Comparison of ENCODE assay signal across 28 mouse cellular contexts in the genomic region with DNA sequence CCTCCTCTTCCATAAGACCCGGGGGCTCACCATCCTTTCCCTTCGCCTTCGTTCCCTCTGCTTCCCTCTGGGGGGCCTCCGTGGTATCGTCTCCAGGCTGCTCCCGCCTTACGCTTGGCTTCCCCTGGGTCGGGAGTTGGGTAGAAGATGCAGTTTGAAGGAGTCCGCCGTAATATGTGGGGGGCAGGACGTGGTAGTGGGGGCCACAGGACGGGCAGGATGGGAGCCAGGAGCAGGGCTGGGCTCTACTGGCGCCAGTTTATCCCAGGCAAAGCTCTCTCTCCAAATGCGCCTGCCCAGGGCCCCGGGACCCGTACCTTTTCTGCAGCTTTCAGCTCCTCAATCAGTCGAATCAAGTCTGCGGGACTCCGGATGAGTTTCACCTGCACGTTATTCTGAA. TPM values are rescaled to one million over a fixed set of nuclear protein-coding genes. Genes with fewer than 3 reads are reported as not detected.
DNase-seq lines count a peak whose midpoint lies in the region; ATAC-seq and TF ChIP-seq lines count a peak whose summit lies in the region.
"Had no signal": no experiment of that assay in that cellular context is flagged by ENCODE, and none has a peak within 500 bp of the region (broad histone marks: within the 10 kb centered on the region; RNA-seq: fewer than 3 reads in every experiment).

No protein-coding gene starts in this region.

- no peak overlapping the region for H3K27ac ChIP-seq in forebrain, postnatal 0 days (ENCODE audit: low read depth, low read length)
- no peak overlapping the region for H3K27ac ChIP-seq in forebrain, embryonic 12.5 days
- no peak overlapping the region for H3K27ac ChIP-seq in layer of hippocampus, adult 2 months
- H3K27ac ChIP-seq: embryonic facial prominence, embryonic 10.5 days; embryonic facial prominence, embryonic 13.5 days; forebrain, embryonic 13.5 days; heart, embryonic 10.5 days; heart, embryonic 13.5 days; hindbrain, embryonic 14.5 days; hindbrain, postnatal 0 days had no signal

- H3K4me3 ChIP-seq in forebrain, postnatal 0 days (ENCODE audit: low read depth, low read length): no peak overlapping the region
- no peak overlapping the region for H3K4me3 ChIP-seq in forebrain, embryonic 12.5 days (replicated peaks)
- no peak overlapping the region for H3K4me3 ChIP-seq in layer of hippocampus, adult 2 months
- H3K4me3 ChIP-seq in E14TG2a.4 (replicated peaks; ENCODE audit: low read length): peak overlapping the region; percentile 41
- H3K4me3 ChIP-seq: embryonic facial prominence, embryonic 10.5 days; embryonic facial prominence, embryonic 13.5 days; erythroblast, embryonic 14.5 days; forebrain, embryonic 13.5 days; heart, embryonic 10.5 days; heart, embryonic 13.5 days had no signal

- peak; percentile 20; the same call in 1 of the 2 replicates for TF ChIP-seq CTCF in forebrain, postnatal 0 days (IDR thresholded peaks at IDR 0.05; ENCODE audit: low read depth)
- TF ChIP-seq CTCF in layer of hippocampus, adult 2 months (conservative IDR thresholded peaks at IDR 0.05): peak; percentile 44
- peak; percentile 9; the same call in 1 of the 2 replicates for TF ChIP-seq CTCF in E14TG2a.4 (conservative IDR thresholded peaks at IDR 0.05; ENCODE audit: low read length)

- ATAC-seq in forebrain, postnatal 0 days: no peak
- no peak for ATAC-seq in forebrain, embryonic 12.5 days (ENCODE audit: low FRiP score)
- ATAC-seq: forebrain, embryonic 13.5 days; forebrain, embryonic 16.5 days; hindbrain, postnatal 0 days; inflammation-experienced regulatory T-cells, adult 6 months; intestine, embryonic 16.5 days had no signal

- no peaks in the 10 kb centered on the region for H3K4me1 ChIP-seq in forebrain, postnatal 0 days (ENCODE audit: insufficient read depth)
- H3K4me1 ChIP-seq in forebrain, embryonic 12.5 days: peaks cover 4% of the 10 kb centered on the region; the same call in 1 of the 2 replicates
- H3K4me1 ChIP-seq in E14TG2a.4 (replicated peaks; ENCODE audit: low read depth, low read length): peaks cover 60% of the 10 kb centered on the region

- no peaks in the 10 kb centered on the region for H3K27me3 ChIP-seq in forebrain, postnatal 0 days (ENCODE audit: insufficient read depth, low read length)
- H3K27me3 ChIP-seq in forebrain, embryonic 12.5 days: peaks cover 4% of the 10 kb centered on the region; the same call in 1 of the 2 replicates
- peaks cover 23% of the 10 kb centered on the region for H3K27me3 ChIP-seq in E14TG2a.4 (ENCODE audit: insufficient read depth, low read length)

- H3K9me3 ChIP-seq in forebrain, postnatal 0 days (ENCODE audit: low read length): no peaks in the 10 kb centered on the region
- H3K9me3 ChIP-seq in forebrain, embryonic 12.5 days: no peaks in the 10 kb centered on the region
- H3K9me3 ChIP-seq in E14TG2a.4 (ENCODE audit: low read length): no peaks in the 10 kb centered on the region
- H3K9me3 ChIP-seq: embryonic facial prominence, embryonic 10.5 days; embryonic facial prominence, embryonic 13.5 days; forebrain, embryonic 13.5 days; heart, embryonic 10.5 days; heart, embryonic 13.5 days had no signal

- H3K9ac ChIP-seq in forebrain, postnatal 0 days: no peak overlapping the region
- no peak overlapping the region for H3K9ac ChIP-seq in forebrain, embryonic 12.5 days
- H3K9ac ChIP-seq: embryonic facial prominence, embryonic 13.5 days; forebrain, embryonic 13.5 days; heart, embryonic 13.5 days; hindbrain, embryonic 14.5 days had no signal

- peaks cover 61% of the 10 kb centered on the region for H3K36me3 ChIP-seq in forebrain, postnatal 0 days (ENCODE audit: insufficient read depth)
- peaks cover 57% of the 10 kb centered on the region for H3K36me3 ChIP-seq in forebrain, embryonic 12.5 days (replicated peaks)
- H3K36me3 ChIP-seq in E14TG2a.4 (ENCODE audit: insufficient read depth, low read length): peaks cover 62% of the 10 kb centered on the region

- DNase-seq in forebrain, postnatal 0 days: no peak
- DNase-seq in layer of hippocampus, adult 2 months (ENCODE audit: low spot score in 2 of 2): no peak
- DNase-seq in layer of hippocampus, adult 9-11 months: no peak
- DNase-seq in ZHBTc4 (ENCODE audit: low read depth, low spot score): peak; percentile 33
- no peak for DNase-seq in cerebellum, postnatal 36 days
- DNase-seq: adrenal gland, postnatal 10 days; adrenal gland, postnatal 36 days; cerebellum, adult 18-20 months; cerebellum, adult 9-10 months; cerebellum, postnatal 14 days; embryo, embryonic 11 days; gastrocnemius, postnatal 14 days; heart, adult 18-20 months; heart, postnatal 14 days; heart, postnatal 4 days had no signal

- whole genome bisulfite sequencing in forebrain, postnatal 0 days: 81% methylated on average over 20 of the region's 20 CpGs
- WGBS in forebrain, embryonic 12.5 days: 82% methylated on average over 20 of the region's 20 CpGs

- no peak overlapping the region for H3K4me2 ChIP-seq in forebrain, postnatal 0 days (ENCODE audit: low read depth)
- no peak overlapping the region for H3K4me2 ChIP-seq in forebrain, embryonic 12.5 days
- H3K4me2 ChIP-seq: embryonic facial prominence, embryonic 13.5 days; forebrain, embryonic 13.5 days; heart, embryonic 13.5 days; hindbrain, embryonic 14.5 days had no signal

RNA-seq across cellular contexts. Expression of gene Os9, which starts 22.4 kb away (rescaled TPM):
- 118 and 119 TPM in 2 replicates for total RNA-seq in forebrain, postnatal 0 days (2014; rRNA removed)
- 122 TPM in 2 replicates for polyA plus RNA-seq in forebrain, postnatal 0 days (2015; fragmentation: Nextera tagmentation; extraction: Ambion mirVana)
- 86.1 and 90.2 TPM in 2 replicates for polyA plus RNA-seq in forebrain, embryonic 12.5 days (2016; fragmentation: Nextera tagmentation; extraction: Ambion mirVana)
- 100 to 1,000 TPM; 100 to 102 TPM for total RNA-seq in layer of hippocampus, adult 2 months (2021)

RNA-seq across cellular contexts. Expression of gene Agap2, which starts 23.4 kb away (rescaled TPM):
- total RNA-seq in forebrain, postnatal 0 days (2014; rRNA removed): 220 and 258 TPM in 2 replicates
- polyA plus RNA-seq in forebrain, postnatal 0 days (2015; fragmentation: Nextera tagmentation; extraction: Ambion mirVana): 3.5 and 4.6 TPM in 2 replicates
- 0.73 and 1.1 TPM in 2 replicates for polyA plus RNA-seq in forebrain, embryonic 12.5 days (2016; fragmentation: Nextera tagmentation; extraction: Ambion mirVana)
- 100 to 1,000 TPM; 820 to 844 TPM for total RNA-seq in layer of hippocampus, adult 2 months (2021)
- polyA plus RNA-seq: heart, embryonic 13.5 days had no signal

RNA-seq across cellular contexts. Expression of gene Tspan31, which starts 28.4 kb away (rescaled TPM):
- 105 and 201 TPM in 2 replicates for total RNA-seq in forebrain, postnatal 0 days (2014; rRNA removed)
- polyA plus RNA-seq in forebrain, postnatal 0 days (2015; fragmentation: Nextera tagmentation; extraction: Ambion mirVana): 83.9 and 98.1 TPM in 2 replicates
- polyA plus RNA-seq in forebrain, embryonic 12.5 days (2016; fragmentation: Nextera tagmentation; extraction: Ambion mirVana): 139 and 158 TPM in 2 replicates
- total RNA-seq in layer of hippocampus, adult 2 months (2021): 10 to 100 TPM; 57.2 to 62.1 TPM

RNA-seq across cellular contexts. Expression of gene Cdk4, which starts 35.2 kb away (rescaled TPM):
- 432 and 445 TPM in 2 replicates for total RNA-seq in forebrain, postnatal 0 days (2014; rRNA removed)
- 656 and 790 TPM in 2 replicates for polyA plus RNA-seq in forebrain, postnatal 0 days (2015; fragmentation: Nextera tagmentation; extraction: Ambion mirVana)
- 2,431 and 2,450 TPM in 2 replicates for polyA plus RNA-seq in forebrain, embryonic 12.5 days (2016; fragmentation: Nextera tagmentation; extraction: Ambion mirVana)
- 10 to 100 TPM; 84.6 to 94.8 TPM for total RNA-seq in layer of hippocampus, adult 2 months (2021)

RNA-seq across cellular contexts. Expression of gene March9, which starts 38.5 kb away (rescaled TPM):
- 70.7 and 75.8 TPM in 2 replicates for total RNA-seq in forebrain, postnatal 0 days (2014; rRNA removed)
- polyA plus RNA-seq in forebrain, postnatal 0 days (2015; fragmentation: Nextera tagmentation; extraction: Ambion mirVana): 7.9 and 8.1 TPM in 2 replicates
- polyA plus RNA-seq in forebrain, embryonic 12.5 days (2016; fragmentation: Nextera tagmentation; extraction: Ambion mirVana): 3.9 and 4.2 TPM in 2 replicates
- total RNA-seq in layer of hippocampus, adult 2 months (2021): 10 to 100 TPM; 19.8 TPM
- polyA plus RNA-seq: erythroblast, embryonic 14.5 days had no signal
